Mouse (Mus musculus): Measurements from ENCODE around the gene Entpd3.

Gene Entpd3

GRCm38 (mm10) chr9:120541411-120541810 lies 1.8 kb downstream of the Entpd3 start:
- no peak for DNase-seq

GRCm38 (mm10) chr9:120542241-120542640 lies 2.6 kb downstream of the Entpd3 start:
- no peak for DNase-seq

- DNase-seq, result no peak
Measured at GRCm38 (mm10) chr9:120545994-120546393, 6.4 kb downstream of the Entpd3 start.

DNA sequence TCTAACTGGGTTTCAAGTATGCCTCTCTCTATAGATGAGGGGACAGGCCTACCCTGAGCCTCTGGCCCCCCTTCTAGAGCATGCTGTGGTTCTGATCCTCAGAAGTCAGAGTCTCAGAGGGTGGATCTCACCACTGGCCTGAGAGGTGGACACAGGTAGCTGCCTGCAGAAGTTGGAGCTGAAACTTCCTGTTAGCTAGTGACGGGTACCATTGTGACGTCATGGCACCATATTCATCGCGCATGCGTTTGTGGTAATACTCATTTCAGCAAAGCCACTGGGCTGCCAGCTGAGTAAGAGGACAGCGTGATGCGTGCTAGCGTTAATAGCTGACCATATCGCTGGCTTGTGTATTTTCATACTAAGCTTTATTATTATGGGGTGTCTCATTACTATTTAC lies 6.9 kb downstream of the Entpd3 start:
- DNase-seq, result no peak

- no peak for DNase-seq
Measured at GRCm38 (mm10) chr9:120547026-120547668, 7.5 kb downstream of the Entpd3 start.

DNA sequence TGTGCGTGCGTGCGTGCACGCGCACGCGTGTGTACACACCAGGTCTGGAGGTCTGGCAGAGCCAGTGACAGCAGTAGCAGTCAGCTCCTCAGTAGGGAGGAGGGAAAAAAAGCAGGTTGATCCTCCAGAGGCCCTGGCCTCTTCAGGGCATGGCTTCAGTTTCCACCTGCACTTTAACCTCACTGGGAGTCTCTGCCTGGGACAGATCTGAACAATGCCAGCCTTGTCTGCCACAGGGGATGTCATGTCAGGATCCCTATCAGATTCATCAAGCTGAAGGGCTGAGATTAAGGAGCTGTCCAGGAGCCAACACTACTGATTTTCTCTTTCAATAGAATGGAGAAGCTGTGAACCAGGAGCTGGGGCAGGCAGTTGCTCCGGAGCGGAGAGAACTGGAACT lies 11.2 kb downstream of the Entpd3 start:
- no peak for DNase-seq

- no peak for DNase-seq
Measured at GRCm38 (mm10) chr9:120563590-120563989, 24.0 kb downstream of the Entpd3 start.

- DNase-seq, result no peak
Measured at GRCm38 (mm10) chr9:120564247-120564646, 24.6 kb downstream of the Entpd3 start.

- DNase-seq, result no peak
Measured at GRCm38 (mm10) chr9:120566384-120566783, 26.8 kb downstream of the Entpd3 start.

DNA sequence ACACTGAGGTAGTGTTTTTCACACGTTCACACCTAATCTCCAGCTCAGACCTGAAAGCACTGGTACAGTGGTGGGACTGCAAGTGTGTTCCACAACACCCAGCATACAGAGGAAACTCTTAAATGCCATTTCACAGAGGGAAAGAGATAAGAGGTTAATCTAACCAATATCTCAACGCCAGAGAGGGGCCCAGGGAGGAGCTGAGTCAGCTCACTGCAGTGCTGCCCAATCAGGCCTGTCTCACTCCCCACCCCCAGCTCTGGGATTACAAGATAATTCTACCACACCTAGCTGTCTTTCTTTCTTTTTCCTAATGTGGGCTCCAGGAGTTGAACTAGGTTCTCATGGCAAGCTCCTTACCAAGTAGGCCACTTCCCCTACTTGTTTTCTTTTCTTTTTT lies 29.3 kb downstream of the Entpd3 start:
- no peak for DNase-seq

DNA sequence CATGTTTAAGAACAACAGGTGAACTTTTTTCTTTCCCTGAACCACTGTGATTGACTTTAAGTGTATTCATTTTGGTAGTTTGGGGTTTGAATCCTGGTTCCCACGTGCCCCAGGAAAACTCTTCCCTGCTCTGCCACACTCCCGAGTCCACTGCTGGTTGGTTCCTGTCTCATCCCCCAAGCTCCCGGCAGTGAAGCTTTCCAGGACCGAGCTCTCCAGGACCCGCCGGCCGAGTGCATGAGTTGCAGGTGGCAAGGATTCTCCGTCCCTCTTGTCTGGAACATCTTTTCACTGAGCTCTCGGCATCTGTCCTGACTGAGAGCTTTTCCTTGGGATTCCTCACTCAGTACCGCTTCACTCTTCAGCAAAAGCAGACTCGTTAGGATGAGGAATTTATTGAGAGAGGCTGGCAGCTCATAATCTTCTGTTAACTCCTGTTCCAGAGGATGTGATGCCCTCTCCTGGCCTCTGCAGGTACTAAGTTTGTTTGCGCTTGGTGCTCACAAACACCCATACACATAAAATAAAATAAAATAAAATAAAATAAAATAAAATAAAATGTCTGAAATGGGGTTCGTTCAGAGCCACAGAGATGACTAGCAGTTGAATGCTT lies 30.2 kb downstream of the Entpd3 start:
- DNase-seq, result no peak

- DNase-seq, result no peak
Measured at GRCm38 (mm10) chr9:120570334-120570725, 30.7 kb downstream of the Entpd3 start.

DNA sequence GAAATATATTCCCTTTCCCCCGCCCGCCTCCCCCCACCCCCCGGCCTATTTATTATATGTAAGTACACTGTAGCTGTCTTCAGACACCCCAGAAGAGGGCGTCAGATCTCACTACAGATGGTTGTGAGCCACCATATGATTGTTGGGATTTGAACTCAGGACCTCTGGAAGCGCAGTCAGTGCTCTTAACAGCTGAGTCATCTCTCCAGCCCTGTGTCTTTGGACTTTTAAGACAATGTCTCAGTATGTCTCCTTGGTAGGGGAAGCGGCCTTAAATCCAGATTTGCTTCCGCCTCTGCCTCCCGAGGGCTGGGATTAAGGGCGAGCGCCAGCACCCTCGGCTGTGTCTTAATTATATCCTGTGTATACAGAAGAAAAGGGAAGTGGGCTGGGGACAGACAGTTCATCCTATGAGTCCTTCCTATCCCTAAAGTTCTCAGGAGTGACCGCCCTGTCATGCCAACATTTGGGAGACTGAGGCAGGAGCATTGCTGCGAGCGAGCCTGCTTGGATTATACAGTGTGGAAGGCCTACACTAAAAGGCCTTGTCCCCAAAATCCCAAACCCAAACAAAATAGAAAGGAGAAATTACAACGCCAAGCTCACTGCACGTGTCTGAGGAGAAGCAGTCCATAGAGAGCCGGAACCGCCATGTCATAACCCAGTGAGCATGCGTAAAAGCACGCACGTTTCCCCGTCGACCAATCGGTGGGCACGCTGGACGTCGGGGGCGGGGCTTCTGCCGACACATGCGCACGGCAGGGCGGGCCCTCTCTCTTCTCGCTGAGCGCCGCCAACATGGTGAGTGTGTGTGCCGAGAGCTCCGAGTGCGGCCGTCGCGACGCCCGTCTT lies 31.3 kb downstream of the Entpd3 start, which contains the start of gene Rpl14:
Gene Rpl14, plus strand, starts transcription at position 704 of the 852 bp plus-strand sequence.
- DNase-seq, result peak; percentile 96

GRCm38 (mm10) chr9:120571593-120572385 lies 32.2 kb downstream of the Entpd3 start:
- no peak for DNase-seq

GRCm38 (mm10) chr9:120575748-120576661 lies 36.4 kb downstream of the Entpd3 start:
- DNase-seq, result no peak

DNA sequence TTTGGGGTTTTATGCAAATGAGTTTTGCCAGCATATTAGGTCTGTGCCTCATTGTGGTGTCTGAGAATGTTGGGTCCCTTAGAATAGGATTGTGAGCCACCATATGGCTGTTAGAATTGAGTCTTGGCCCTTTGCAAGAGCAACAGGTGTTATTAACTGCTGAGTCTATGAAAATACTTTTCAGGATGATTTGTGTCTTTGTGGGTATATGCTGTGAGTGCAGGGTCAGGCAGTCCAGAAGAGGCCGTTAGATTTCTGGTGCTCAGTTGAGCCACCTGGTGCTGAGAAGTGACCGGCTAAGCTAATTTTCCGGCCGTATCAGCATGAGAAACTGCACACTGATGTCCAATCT lies 37.0 kb downstream of the Entpd3 start:
- no peak for DNase-seq

GRCm38 (mm10) chr9:120577133-120577651 lies 37.6 kb downstream of the Entpd3 start:
- DNase-seq, result peak; percentile 90

DNA sequence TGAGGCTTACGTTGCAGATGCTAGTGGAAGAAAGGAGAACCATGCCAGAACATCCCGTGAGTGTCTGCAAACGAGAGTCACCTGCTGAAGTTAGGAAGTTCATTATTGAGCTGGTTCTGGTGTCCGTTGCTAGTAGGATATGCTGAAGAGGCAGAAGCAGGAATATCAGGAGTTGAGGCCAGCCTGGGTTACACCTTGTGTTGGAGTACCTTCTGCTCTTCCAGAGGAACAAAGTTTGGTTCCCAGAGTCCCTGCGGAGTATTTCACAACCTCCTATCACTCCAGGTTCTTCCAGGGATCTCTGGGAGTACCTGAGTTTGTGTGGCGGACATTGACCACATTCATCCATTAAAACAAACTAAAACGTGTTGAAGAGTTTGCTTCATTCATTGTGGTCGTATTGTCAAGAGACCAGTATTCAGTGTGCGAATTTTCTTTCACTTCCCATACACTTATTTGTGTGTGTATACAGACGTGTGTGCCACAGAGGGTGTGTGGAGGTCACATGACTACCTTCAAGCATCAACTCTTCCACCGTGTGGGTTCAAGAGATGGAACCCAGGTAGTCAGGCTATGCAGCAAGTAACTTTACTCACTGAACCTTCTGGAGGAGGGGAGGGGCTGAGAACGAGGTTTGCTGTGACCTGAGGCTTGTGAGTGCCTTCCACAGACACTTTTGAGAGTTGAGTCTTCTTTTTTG lies 38.2 kb downstream of the Entpd3 start:
- no peak for DNase-seq

DNA sequence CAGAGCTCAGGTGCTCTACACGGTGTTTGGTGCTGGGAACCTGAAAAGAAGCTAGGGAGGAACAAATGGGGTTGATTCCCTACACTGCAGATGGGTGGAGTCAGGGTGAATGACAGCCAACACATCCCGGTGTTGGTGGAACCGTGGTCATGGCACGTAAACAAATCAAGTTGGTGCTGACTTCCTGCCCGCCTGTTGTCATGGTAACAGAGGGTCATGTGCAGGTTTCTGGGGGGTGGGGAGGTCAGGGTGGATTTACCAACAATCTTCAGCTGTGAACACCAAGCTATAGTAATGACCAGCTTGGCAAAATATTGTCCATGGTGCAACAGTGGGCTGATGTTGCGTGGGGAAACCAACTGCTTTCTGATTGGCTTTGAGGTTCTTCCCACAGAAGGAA lies 39.1 kb downstream of the Entpd3 start:
- no peak for DNase-seq

DNA sequence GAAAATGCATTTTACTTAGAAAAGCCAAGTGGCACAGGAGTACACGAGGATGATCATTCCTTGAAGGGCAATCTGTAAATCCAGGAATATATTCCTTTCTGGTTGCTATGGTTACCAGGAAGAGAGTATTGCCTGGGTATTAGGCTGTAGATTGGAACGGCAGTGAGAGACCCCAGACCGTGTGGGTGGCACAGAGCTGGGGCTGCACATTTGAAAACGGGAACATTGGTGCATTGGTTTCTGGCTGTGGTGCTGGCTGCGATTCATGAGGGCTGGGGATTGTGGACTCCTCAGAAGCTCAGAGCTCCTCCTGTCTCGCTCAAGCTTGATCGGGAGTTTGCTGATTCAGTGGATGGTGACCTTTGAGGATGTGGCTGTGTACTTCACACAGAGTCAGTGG lies 40.2 kb downstream of the Entpd3 start:
- no peak for DNase-seq

Data from cerebellum, adult 11-12 months (tissue).